Mouse (Mus musculus) gastrocnemius, postnatal 14 days (tissue): Measurements from ENCODE around the gene Lrp3. TPM values are rescaled to one million over a fixed set of nuclear protein-coding genes. Genes with fewer than 3 reads are reported as not detected.
"Not testable (repeated sequence)": the region's sequence is repeated elsewhere in the genome, so short reads cannot be mapped to it uniquely, and the experiment has no call there.

Experiments used
- DNase-seq: peaks from one replicate; pipeline ENCODE4 v3.0.0; 2021; ENCODE audit warnings: mixed read lengths
- intact Hi-C: fragments of 180-260 bp; cut with DNase I; formaldehyde crosslinking; loops from one replicate; pipeline ENCODE4 v1.15.1; 2025; ENCODE audit warnings: low total_unique reads
- long read RNA-seq, 2 experiments: library from polyadenylated mRNA; stranded (forward); transcript quantifications; one replicate each; pipeline ENCODE4 v2.0.0; 2021
- total RNA-seq, 2 experiments: library from RNA; stranded (reverse); gene quantifications; 2 replicates each; pipeline ENCODE4 v1.2.3; 2021

Lrp3 gene
- 1 to 10 TPM; 9.1 to 9.8 TPM for total RNA-seq
- long read RNA-seq, experiment 1, full-length matches to known transcripts: 14 of 20 reads
- long read RNA-seq, experiment 1, partial matches to known transcripts: 2 of 20 reads
- long read RNA-seq, experiment 1, other reads (novel, unspliced or antisense): 4 of 20 reads
- long read RNA-seq, experiment 2, full-length matches to known transcripts: 26 of 36 reads
- long read RNA-seq, experiment 2, partial matches to known transcripts: 4 of 36 reads
- long read RNA-seq, experiment 2, other reads (novel, unspliced or antisense): 6 of 36 reads

DNA sequence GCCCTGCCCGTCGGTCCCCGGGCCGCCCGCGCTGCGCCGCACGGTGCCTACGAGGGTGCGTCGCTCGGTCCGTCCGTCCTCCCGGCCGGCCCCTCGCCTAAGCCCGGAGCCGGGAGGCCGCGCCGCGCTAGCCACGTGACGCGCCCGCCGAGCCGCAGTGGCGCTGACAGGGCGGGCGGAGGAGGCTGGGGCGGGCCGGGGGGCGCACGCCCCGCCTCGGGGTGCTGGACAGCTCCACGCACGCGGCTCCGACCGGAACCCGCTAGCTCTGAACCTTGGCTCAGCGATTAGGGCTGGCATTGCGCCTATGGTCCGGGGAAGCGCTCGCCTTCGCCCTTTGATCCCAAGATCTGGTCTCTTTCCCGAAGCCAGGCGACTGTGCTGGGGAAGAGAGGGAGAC, at the start of gene Lrp3:
TSS of gene Lrp3 (minus strand) at position 274 of the 400 bp plus-strand sequence.
- intact Hi-C loops: no loop called here
- peak; percentile 79 for DNase-seq

DNA sequence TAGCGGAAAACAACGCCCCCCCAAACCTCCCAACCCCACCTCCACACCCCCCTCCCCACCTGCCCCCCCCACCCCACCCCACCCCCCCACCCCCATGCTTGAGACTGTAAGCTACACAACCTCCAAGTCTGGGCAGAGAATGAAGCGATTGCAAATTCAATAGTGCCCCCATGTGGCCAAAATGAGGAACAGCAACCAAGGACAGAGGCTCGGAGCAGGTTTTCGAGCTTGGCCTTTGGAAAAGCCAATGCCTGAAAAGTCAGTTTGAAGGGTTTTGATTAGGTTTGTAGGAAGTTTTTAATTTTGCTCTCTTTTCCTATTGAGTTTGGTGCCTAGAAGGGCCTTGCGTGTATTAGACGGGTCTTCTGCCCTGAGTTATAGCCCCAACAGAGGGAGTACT, 49.4 kb upstream of the Lrp3 start:
- intact Hi-C loops: loop anchor here (5.0 to 10.0 kb wide), 2 partner anchors 87 to 240 kb away; no protein-coding TSS in a partner anchor
- peak; percentile 38 for DNase-seq

- intact Hi-C loops: loop anchor here (5.0 to 10.0 kb wide), 2 partner anchors 87 to 239 kb away; no protein-coding TSS in a partner anchor
- no peak for DNase-seq
These were observed 48.5 kb upstream of the Lrp3 start for GRCm38 (mm10) chr7:35263595-35264489.

DNA sequence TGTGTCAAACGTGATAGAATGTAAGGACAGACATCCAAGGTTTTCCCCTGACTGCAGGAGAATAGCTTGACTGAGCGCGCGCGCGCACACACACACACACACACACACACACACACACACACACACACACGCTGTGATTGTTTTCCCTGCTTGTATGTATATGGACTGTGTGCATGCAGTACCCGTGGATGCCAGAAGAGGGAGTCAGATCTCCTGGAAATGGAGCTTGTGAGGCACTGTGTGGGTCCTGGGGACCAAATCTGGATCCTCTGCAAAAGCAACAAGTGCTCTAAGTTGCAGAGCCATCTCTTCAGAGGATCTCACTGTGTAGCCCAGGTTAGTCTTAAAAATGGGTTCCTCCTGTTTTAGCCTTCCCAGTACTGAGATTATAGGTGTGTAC, 44.1 kb upstream of the Lrp3 start:
- intact Hi-C loops: no loop called here
- DNase-seq: no peak

DNA sequence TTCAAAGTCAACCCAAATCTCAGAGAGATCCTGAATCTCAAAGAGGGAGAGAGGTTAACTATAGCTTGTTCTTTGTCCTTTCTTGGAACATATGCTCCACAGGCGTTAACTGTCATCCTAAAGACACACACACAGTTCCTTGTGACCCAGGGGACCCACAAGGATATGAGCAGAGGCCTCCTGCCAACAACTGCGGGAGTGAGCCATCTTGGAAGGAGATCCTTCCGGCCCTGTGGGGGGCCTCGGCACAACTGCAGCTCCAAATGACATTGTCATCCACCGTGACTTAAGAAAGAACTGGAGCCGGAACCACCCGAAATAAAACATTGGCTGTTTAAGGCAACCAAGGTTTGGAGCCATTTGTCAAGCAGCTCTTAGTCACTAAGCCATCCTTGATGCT, 43.0 kb upstream of the Lrp3 start:
- intact Hi-C loops: no loop called here
- DNase-seq: no peak

DNA sequence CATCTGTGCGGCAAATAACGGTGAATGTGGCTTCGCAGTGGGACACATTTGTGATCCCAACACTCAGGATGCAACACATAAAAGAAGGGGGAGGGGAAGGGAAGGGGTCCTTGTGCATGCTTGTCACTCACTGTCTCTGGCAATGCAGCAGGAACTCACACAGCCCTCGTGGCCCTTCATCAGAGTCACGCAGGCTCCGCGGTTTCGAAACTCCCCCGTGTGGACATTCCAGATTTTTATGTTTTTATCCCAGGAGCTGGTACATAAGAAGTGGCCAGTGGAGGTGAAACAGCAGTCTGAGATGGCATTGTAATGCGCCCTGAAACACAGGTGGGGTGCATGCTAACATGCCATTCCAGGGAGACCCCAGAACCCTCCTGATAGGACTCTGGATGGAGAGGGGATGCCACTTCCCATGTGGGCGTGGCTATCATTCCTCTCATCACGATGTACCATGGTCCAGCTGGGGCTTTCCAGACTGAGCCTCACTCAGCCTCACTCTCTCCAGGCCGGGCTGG, 36.8 kb upstream of the Lrp3 start:
- no peak for DNase-seq
- intact Hi-C loops: no loop called here

DNA sequence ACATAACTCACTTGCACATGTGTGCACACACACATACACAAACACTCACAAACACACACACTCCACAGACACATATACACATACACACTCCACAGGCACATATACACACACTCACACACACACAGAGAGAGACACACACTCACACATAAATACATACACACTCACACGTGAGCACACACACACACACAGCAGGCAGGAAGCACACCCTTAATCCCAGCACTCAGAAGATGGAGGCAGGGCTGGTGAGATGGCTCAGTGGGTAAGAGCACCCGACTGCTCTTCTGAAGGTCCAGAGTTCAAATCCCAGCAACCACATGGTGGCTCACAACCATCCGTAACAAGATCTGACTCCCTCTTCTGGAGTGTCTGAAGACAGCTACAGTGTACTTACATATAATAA, 22.6 kb upstream of the Lrp3 start:
- intact Hi-C loops, DNase-seq: not testable (repeated sequence)

DNA sequence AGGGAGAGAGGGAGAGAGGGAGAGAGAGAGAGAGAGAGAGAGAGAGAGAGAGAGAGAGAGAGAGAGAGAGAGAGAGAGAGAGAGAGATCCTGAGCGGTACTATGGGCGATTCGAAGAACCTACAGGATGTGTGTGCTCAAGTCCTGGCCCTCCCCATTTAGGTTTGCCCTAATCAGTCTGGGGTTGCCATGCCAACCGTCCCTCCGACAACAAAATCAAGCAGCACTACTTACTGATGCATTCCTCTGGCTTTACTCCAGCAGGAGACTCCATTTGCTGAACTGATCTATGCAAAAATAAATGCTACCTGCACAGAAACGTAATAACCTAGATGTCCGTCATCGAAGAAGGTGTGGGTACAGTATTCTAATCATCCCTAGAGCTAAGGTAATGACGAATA, 20.0 kb upstream of the Lrp3 start:
- peak; percentile 40 for DNase-seq
- intact Hi-C loops: no loop called here

- intact Hi-C loops: no loop called here
- DNase-seq: peak; percentile 96
These were observed 19.3 kb upstream of the Lrp3 start for GRCm38 (mm10) chr7:35234361-35235245.

DNA sequence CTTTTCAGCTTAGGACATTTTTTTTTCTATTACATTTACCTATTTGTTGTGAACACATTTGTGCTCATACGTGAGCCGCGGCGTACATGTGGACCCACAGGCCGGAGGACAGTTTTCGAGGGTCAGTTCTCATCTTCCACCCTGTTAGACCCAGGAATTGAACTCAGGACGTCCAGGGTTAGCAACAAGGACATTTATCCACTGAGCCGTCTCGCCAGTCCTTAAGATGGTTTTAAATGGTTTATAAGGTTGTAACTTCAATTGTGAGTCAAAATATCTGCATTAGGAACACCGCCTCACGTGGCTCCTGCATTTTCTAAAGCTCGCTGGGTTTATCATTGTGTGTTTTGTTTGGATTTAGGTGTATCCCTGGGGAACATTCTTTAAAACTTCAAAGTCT, 18.6 kb upstream of the Lrp3 start:
- intact Hi-C loops: no loop called here
- DNase-seq: no peak

GRCm38 (mm10) chr7:35232796-35233455, 17.6 kb upstream of the Lrp3 start:
- intact Hi-C loops: no loop called here
- DNase-seq: no peak

DNA sequence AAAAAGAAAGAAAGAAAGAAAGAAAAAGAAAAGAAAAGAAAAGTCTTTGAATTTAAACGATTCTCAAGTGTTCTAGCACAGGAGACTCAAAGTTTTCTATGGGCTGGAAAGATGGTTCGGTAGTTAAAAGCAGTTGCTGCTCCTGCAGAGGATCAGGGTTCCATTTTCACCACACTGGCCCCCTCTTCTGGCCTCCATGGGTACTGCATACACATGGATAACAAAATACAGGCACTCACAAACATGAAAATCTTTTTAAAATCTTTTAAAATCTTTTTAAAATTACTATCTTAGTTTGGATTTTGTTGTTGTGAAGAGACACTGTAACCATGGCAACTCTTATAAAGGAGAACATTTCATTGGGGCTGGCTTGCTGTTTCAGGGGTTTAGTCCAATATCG, 15.0 kb upstream of the Lrp3 start:
- intact Hi-C loops: no loop called here
- DNase-seq: no peak

DNA sequence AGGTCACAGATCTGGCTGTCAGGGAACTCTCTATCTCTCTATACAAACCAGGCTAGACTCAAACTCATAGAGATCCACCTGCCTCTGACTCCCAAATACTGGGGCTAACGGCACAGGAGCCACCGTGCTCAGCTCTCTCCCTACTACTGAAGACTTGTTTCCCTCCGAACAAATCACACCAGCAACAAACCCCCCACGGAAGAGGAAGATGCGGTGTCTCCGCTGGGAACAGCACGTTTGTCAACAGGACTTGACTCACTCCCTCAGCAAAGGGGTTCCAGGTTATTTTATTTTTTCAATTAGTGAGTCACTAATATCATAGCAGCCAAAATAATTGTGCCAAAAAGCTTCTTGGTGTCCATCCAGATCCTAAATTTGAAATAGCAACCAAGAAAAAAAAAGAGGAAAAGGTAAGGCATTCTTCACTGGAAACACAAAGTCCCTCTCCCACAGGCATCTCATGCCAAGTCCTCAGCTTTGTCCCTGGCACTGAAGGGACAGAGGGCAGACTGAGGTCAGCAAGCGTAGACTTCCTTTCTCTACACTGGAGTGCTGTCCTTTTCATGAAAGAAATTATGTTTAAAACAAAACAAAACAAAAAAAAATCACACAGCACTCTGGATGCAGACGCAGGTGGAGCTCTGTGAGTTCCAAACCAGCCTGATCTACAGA, 5.5 kb upstream of the Lrp3 start:
- no peak for DNase-seq
- intact Hi-C loops: no loop called here

DNA sequence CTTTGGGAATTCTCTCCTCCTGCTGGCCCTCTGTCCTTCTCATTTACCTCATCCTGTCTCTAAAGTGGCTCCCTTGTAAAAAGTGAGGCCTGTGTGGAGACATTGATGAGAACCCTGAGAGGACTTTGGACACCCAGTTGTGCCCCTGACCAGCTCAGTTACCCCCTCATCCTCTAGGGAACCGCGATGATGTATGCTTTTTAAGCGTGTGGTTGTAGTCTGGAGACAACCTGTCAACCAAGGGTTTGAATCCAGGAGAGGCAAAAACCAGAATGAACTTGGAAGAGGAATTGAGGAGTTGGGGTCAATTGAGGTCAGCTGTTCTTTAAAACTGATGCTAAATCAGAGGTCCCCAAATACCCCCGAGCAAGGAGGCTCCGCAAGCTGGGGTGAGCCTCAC, 433 bp upstream of the Lrp3 start:
- intact Hi-C loops: no loop called here
- no peak for DNase-seq

DNA sequence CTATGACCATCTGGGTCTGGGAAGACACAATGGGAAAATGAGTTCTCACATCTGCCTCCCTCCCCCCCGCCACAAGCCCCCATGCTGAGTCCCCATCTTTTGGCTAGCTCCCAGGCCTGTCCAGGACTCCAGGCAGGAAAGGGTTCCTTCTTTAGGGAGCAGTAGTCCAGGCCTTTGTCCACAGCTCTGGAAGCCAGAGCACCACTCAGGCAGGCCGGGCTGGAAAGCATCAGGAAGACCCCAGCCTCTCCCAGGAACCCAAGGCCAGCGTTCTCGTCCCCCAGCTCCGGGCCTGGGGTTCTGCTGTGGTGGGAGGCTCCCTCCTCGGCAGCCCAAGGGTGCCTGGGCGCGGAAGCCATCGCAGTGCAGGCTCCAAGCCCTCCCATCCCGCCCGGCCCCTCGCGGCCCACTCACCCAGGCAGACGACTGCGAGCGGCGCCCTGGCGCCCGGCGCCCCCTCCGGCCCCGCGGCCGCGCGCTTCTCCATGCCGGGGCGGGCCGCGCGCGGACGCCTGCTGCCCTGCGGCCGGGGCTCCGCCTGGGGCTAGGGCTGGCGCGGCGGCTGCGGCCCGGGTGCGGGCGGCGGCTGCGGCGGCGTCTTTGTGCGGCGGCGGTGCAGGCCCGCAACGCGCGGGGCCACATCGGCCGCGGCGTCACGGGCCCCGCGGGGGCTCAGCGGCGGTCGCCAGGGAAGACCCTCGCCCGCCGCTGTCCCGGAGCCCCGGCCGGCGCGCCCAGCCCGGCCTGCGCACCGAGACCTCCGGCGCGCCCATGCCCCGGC, 666 bp downstream of the Lrp3 start:
- DNase-seq: no peak
- intact Hi-C loops: no loop called here

DNA sequence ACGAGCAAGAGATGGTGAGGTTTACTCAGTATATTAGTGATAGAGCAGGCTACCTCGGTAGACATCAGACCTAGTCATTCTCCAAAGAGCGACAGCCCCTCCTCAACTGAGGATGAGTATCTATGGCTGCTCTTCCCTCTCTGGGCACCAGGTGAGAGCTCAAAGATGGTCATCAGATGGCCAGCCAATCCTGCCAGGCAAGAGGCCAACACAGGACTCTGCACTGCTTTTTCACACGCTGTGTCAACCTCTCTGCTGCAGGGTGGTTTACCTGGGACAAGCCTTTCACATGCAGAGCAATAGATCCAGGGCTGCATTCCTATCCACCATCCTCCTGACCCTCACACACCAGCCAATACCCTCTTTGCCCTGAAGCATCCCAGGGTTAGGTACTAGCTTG, 3.5 kb downstream of the Lrp3 start:
- intact Hi-C loops: no loop called here
- DNase-seq: no peak

DNA sequence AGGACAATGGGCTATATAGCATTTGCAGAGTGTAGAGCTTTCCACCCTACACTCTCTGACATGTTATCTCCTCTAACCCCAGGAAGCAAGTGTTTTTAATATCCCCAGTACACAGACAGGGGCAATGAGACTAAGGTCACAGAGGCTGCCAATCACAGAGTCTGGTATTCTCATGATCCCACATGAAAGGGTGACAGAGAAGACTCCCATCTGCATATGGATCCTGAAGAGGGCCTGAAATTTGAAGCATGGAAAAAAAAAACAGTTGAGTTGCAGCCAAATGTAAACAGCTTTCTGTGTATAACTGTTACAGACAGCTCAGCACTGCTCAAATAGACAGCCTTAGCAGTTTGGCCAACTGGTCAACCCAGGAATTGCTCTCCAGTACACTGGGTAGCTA, 15.5 kb downstream of the Lrp3 start:
- DNase-seq: no peak
- intact Hi-C loops: no loop called here
